In the genomic region with DNA sequence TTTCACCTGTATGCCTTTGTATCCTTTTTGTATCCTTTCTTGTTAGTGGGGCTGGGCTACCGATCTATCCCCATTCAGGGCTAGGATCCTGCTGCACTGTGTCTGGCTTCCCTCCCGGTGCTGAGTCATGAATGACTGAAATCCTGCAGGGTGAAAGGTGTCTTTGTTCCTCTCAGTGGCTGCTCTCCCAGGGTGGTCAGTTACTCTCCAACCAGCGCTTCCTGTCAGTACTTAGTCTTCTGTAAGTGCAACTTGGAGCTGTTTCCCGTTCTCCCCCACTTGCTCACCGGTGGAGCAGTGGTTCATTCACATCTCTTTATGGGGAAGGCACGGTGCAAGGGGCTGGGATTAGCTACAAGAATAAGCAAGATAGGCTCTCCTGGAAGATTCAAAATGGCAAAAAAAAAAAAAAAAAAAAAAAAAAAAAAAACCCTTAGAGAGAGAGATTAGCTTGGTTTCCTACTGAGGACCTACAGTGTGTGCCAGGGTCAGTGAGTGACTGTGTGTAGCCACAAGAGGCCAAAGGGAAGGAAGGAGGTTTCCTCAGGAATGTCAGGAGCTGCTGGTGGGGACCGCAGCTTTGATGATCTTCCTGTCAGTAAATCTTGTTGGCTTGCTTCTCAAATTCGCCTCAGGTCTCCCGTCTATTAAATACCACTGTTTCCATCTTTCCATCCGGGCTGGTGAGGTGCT, we compare ENCODE assay signal across 8 mouse cellular contexts. TPM values are rescaled to one million over a fixed set of nuclear protein-coding genes. Genes with fewer than 3 reads are reported as not detected.
A peak's percentile ranks its signal among the peaks of the same experiment; 100 is the strongest.
DNase-seq lines count a peak whose midpoint lies in the region; ATAC-seq and TF ChIP-seq lines count a peak whose summit lies in the region.

No protein-coding gene starts in this region.

- no peaks in the 10 kb centered on the region for H3K36me3 ChIP-seq in midbrain, embryonic 12.5 days
- H3K36me3 ChIP-seq in midbrain, embryonic 11.5 days (ENCODE audit: control insufficient read depth, insufficient read depth, low read length): no peaks in the 10 kb centered on the region
- H3K36me3 ChIP-seq in forebrain, embryonic 15.5 days: no peaks in the 10 kb centered on the region
- no peaks in the 10 kb centered on the region for H3K36me3 ChIP-seq in kidney, adult 2 months (ENCODE audit: control insufficient read depth, insufficient read depth, low read length)
- H3K36me3 ChIP-seq in limb, embryonic 14.5 days (ENCODE audit: control insufficient read depth, insufficient read depth, low read length): no peaks in the 10 kb centered on the region

- H3K27me3 ChIP-seq in midbrain, embryonic 12.5 days: peaks cover 17% of the 10 kb centered on the region
- H3K27me3 ChIP-seq in midbrain, embryonic 11.5 days (ENCODE audit: control insufficient read depth, insufficient read depth, low read length): no peaks in the 10 kb centered on the region; the same call in 1 of the 2 replicates
- no peaks in the 10 kb centered on the region for H3K27me3 ChIP-seq in forebrain, embryonic 15.5 days
- H3K27me3 ChIP-seq in kidney, adult 2 months (replicated peaks; ENCODE audit: control insufficient read depth, insufficient read depth, low read length): no peaks in the 10 kb centered on the region
- no peaks in the 10 kb centered on the region for H3K27me3 ChIP-seq in limb, embryonic 14.5 days (ENCODE audit: control insufficient read depth, insufficient read depth, low read length)

- H3K9ac ChIP-seq in midbrain, embryonic 12.5 days (replicated peaks): no peak overlapping the region
- H3K9ac ChIP-seq in midbrain, embryonic 11.5 days (ENCODE audit: low read length): no peak overlapping the region
- H3K9ac ChIP-seq in forebrain, embryonic 15.5 days (replicated peaks): no peak overlapping the region
- no peak overlapping the region for H3K9ac ChIP-seq in limb, embryonic 14.5 days (ENCODE audit: low read depth, low read length, severe bottlenecking)

- no peak overlapping the region for H3K4me3 ChIP-seq in midbrain, embryonic 12.5 days
- no peak overlapping the region for H3K4me3 ChIP-seq in midbrain, embryonic 11.5 days (ENCODE audit: low read depth, low read length)
- no peak overlapping the region for H3K4me3 ChIP-seq in forebrain, embryonic 15.5 days
- no peak overlapping the region for H3K4me3 ChIP-seq in kidney, adult 2 months (ENCODE audit: insufficient read depth, low read depth, low read length)
- H3K4me3 ChIP-seq in limb, embryonic 14.5 days (replicated peaks; ENCODE audit: low read length): no peak overlapping the region

- DNase-seq in midbrain, embryonic 11.5 days (ENCODE audit: low spot score, missing footprints): no peak
- peak; percentile 78 for DNase-seq in adrenal gland, postnatal 10 days
- DNase-seq in kidney, adult 2 months: peak; percentile 93
- peak; percentile 37 for DNase-seq in limb, embryonic 14.5 days (ENCODE audit: low spot score)
- peak; percentile 57 for DNase-seq in testis, postnatal 10 days (ENCODE audit: low spot score)
- no peak for DNase-seq in gastrocnemius, adult 18-20 months (ENCODE audit: low spot score)

- 9% methylated on average over 10 of the region's 10 CpGs for WGBS in midbrain, embryonic 12.5 days
- WGBS in midbrain, embryonic 11.5 days: 12% methylated on average over 10 of the region's 10 CpGs
- WGBS in forebrain, embryonic 15.5 days: 10% methylated on average over 10 of the region's 10 CpGs
- WGBS in kidney, adult 2 months: 10% methylated on average over 10 of the region's 10 CpGs
- WGBS in limb, embryonic 14.5 days: 10% methylated on average over 10 of the region's 10 CpGs

- no peaks in the 10 kb centered on the region for H3K9me3 ChIP-seq in midbrain, embryonic 12.5 days
- H3K9me3 ChIP-seq in midbrain, embryonic 11.5 days (ENCODE audit: control insufficient read depth, low read length): no peaks in the 10 kb centered on the region
- no peaks in the 10 kb centered on the region for H3K9me3 ChIP-seq in forebrain, embryonic 15.5 days
- H3K9me3 ChIP-seq in limb, embryonic 14.5 days (ENCODE audit: control insufficient read depth, low read length): no peaks in the 10 kb centered on the region

- peaks cover 10% of the 10 kb centered on the region; the same call in 1 of the 2 replicates for H3K4me1 ChIP-seq in midbrain, embryonic 12.5 days
- H3K4me1 ChIP-seq in midbrain, embryonic 11.5 days (ENCODE audit: control insufficient read depth, insufficient read depth, low read length): peaks cover 2% of the 10 kb centered on the region; the same call in 1 of the 2 replicates
- peaks cover 7% of the 10 kb centered on the region; the same call in 1 of the 2 replicates for H3K4me1 ChIP-seq in forebrain, embryonic 15.5 days
- peaks cover 21% of the 10 kb centered on the region for H3K4me1 ChIP-seq in kidney, adult 2 months (ENCODE audit: control insufficient read depth, insufficient read depth, low read length)
- peaks cover 4% of the 10 kb centered on the region; the same call in 1 of the 2 replicates for H3K4me1 ChIP-seq in limb, embryonic 14.5 days (ENCODE audit: control insufficient read depth, insufficient read depth, low read length)

- no peak for TF ChIP-seq POLR2A in kidney, adult 2 months (IDR thresholded peaks at IDR 0.05; ENCODE audit: low read depth, low read length)
- TF ChIP-seq POLR2A in limb, embryonic 14.5 days (IDR thresholded peaks at IDR 0.05; ENCODE audit: borderline replicate concordance, extremely low read depth, insufficient read depth, insufficient read length): no peak

- no peak overlapping the region for H3K27ac ChIP-seq in midbrain, embryonic 12.5 days (replicated peaks)
- no peak overlapping the region for H3K27ac ChIP-seq in midbrain, embryonic 11.5 days (ENCODE audit: low read depth, low read length)
- no peak overlapping the region for H3K27ac ChIP-seq in forebrain, embryonic 15.5 days (replicated peaks)
- peak overlapping the region; percentile 25; the same call in 1 of the 2 replicates for H3K27ac ChIP-seq in kidney, adult 2 months (ENCODE audit: insufficient read depth, low read depth, low read length)
- H3K27ac ChIP-seq in limb, embryonic 14.5 days (replicated peaks; ENCODE audit: low read depth, low read length): no peak overlapping the region

- no peak for TF ChIP-seq CTCF in kidney, adult 2 months (conservative IDR thresholded peaks at IDR 0.05; ENCODE audit: insufficient read depth, insufficient read length, low read depth, low read length)

- H3K4me2 ChIP-seq in midbrain, embryonic 12.5 days (replicated peaks): peak overlapping the region; percentile 28
- H3K4me2 ChIP-seq in midbrain, embryonic 11.5 days: no peak overlapping the region
- H3K4me2 ChIP-seq in forebrain, embryonic 15.5 days (replicated peaks): peak overlapping the region; percentile 11; the same call in 1 of the 2 replicates
- 0 out of 2 replicates have a peak overlapping the region, but pooled peaks have one; percentile 2 for H3K4me2 ChIP-seq in limb, embryonic 14.5 days (replicated peaks; ENCODE audit: low read depth, low read length, severe bottlenecking)

- no peak for ATAC-seq in midbrain, embryonic 12.5 days (ENCODE audit: low FRiP score, low read depth)
- ATAC-seq in midbrain, embryonic 11.5 days (ENCODE audit: low FRiP score): no peak
- ATAC-seq in forebrain, embryonic 15.5 days (replicated peaks): no peak
- peak; percentile 44; the same call in 1 of the 2 replicates for ATAC-seq in limb, embryonic 14.5 days (ENCODE audit: low FRiP score, low read depth)

RNA-seq across cellular contexts. Expression of gene Pfdn4, which starts 26.5 kb away (rescaled TPM):
- 120 and 136 TPM in 2 replicates for polyA plus RNA-seq in midbrain, embryonic 12.5 days (2016; fragmentation: Nextera tagmentation; extraction: Ambion mirVana)
- 118 and 138 TPM in 2 replicates for polyA plus RNA-seq in midbrain, embryonic 11.5 days (2014; fragmentation: Nextera tagmentation; extraction: Ambion mirVana)
- 10 to 100 TPM; 19.9 to 27.6 TPM for total RNA-seq in adrenal gland, postnatal 10 days (2021)
- 124 and 126 TPM in 2 replicates for polyA plus RNA-seq in forebrain, embryonic 15.5 days (2015; fragmentation: Nextera tagmentation; extraction: Ambion mirVana)
- polyA plus RNA-seq in kidney, adult 2 months (2012; rRNA removed): 5.6 TPM in 2 replicates
- 29.5 and 45.0 TPM in 2 replicates for polyA plus RNA-seq in limb, embryonic 14.5 days (2012; rRNA removed)
- polyA plus RNA-seq in limb, embryonic 14.5 days (2014; fragmentation: Nextera tagmentation; extraction: Ambion mirVana): 77.0 and 82.6 TPM in 2 replicates
- total RNA-seq in gastrocnemius, adult 18-20 months (2021): 10 to 100 TPM; 11.8 to 12.9 TPM

RNA-seq across cellular contexts. Expression of gene Cyp24a1, which starts 27.2 kb away (rescaled TPM):
- polyA plus RNA-seq in midbrain, embryonic 12.5 days (2016; fragmentation: Nextera tagmentation; extraction: Ambion mirVana): 0.08 TPM in 1 of 2 replicates, not detected in the other
- polyA plus RNA-seq in midbrain, embryonic 11.5 days (2014; fragmentation: Nextera tagmentation; extraction: Ambion mirVana): 0.05 and 0.07 TPM in 2 replicates
- total RNA-seq in adrenal gland, postnatal 10 days (2021): not detected
- polyA plus RNA-seq in forebrain, embryonic 15.5 days (2015; fragmentation: Nextera tagmentation; extraction: Ambion mirVana): 0.05 and 0.10 TPM in 2 replicates
- polyA plus RNA-seq in kidney, adult 2 months (2012; rRNA removed): 27.5 and 29.2 TPM in 2 replicates
- polyA plus RNA-seq in limb, embryonic 14.5 days (2012; rRNA removed): 0.03 TPM in 2 replicates
- not detected in 2 replicates for polyA plus RNA-seq in limb, embryonic 14.5 days (2014; fragmentation: Nextera tagmentation; extraction: Ambion mirVana)
- total RNA-seq in gastrocnemius, adult 18-20 months (2021): not detected

RNA-seq across cellular contexts. Expression of gene Bcas1, which starts 42.1 kb away (rescaled TPM):
- 4.4 and 5.1 TPM in 2 replicates for polyA plus RNA-seq in midbrain, embryonic 12.5 days (2016; fragmentation: Nextera tagmentation; extraction: Ambion mirVana)
- 2.4 and 2.7 TPM in 2 replicates for polyA plus RNA-seq in midbrain, embryonic 11.5 days (2014; fragmentation: Nextera tagmentation; extraction: Ambion mirVana)
- total RNA-seq in adrenal gland, postnatal 10 days (2021): under 1 TPM; 0.90 to 0.91 TPM
- 2.0 TPM in 2 replicates for polyA plus RNA-seq in forebrain, embryonic 15.5 days (2015; fragmentation: Nextera tagmentation; extraction: Ambion mirVana)
- 0.29 and 0.45 TPM in 2 replicates for polyA plus RNA-seq in kidney, adult 2 months (2012; rRNA removed)
- 0.74 and 1.0 TPM in 2 replicates for polyA plus RNA-seq in limb, embryonic 14.5 days (2012; rRNA removed)
- polyA plus RNA-seq in limb, embryonic 14.5 days (2014; fragmentation: Nextera tagmentation; extraction: Ambion mirVana): 0.33 and 0.45 TPM in 2 replicates
- total RNA-seq in gastrocnemius, adult 18-20 months (2021): 1 to 10 TPM in 1 of 2 experiments, under 1 TPM in 1; 0.68 to 1.4 TPM

Comparison
In these comparisons a context has a peak if more than half of its experiments do, and no peak if none do; other contexts are left out.
1. DNase-seq: peak in adrenal gland, postnatal 10 days (single experiment), kidney, adult 2 months (single experiment), limb, embryonic 14.5 days (single experiment) and testis, postnatal 10 days (single experiment); none in midbrain, embryonic 11.5 days (single experiment) and gastrocnemius, adult 18-20 months (single experiment).
2. RNA of gene Cyp24a1, which starts 27.2 kb away (polyA plus RNA-seq): 27.5 to 29.2 TPM in kidney, adult 2 months; 0.05 to 0.10 TPM in forebrain, embryonic 15.5 days, 0.08 TPM in midbrain, embryonic 12.5 days, 0.05 to 0.07 TPM in midbrain, embryonic 11.5 days and 0.03 TPM in limb, embryonic 14.5 days; every median in the first group is over 10 times any median in the second.